Mouse (Mus musculus) brain, embryonic 14.5 days (tissue): ENCODE measurements at regions not wholly inside any gene's neighbourhood (a gene's known extent, or its start where the extent isn't known, plus 50 kb on each side); places are given as distances from the start of the nearest gene placed in this dataset.

Experiments
- CTCF ChIP-seq: fragments of 200-500 bp; IDR thresholded peaks from 2 replicates; pipeline ENCODE4 v1.5.1; 2012; ENCODE audit warnings: inconsistent platforms, mild to moderate bottlenecking, moderate library complexity, borderline replicate concordance; ENCODE audit not compliant: insufficient read depth, insufficient read length; ENCODE audit errors: extremely low read depth
- POLR2A ChIP-seq: fragments of 200-500 bp; IDR thresholded peaks from 2 replicates; pipeline ENCODE4 v1.6.1; 2012; ENCODE audit warnings: mild to moderate bottlenecking, inconsistent platforms, borderline replicate concordance; ENCODE audit not compliant: poor library complexity, insufficient read depth, insufficient read length, severe bottlenecking; ENCODE audit errors: extremely low read depth

GRCm38 (mm10) chr12:11603946-11604345 is 148.1 kb downstream of the Rad51ap2 start:
- TF ChIP-seq CTCF (no peak), POLR2A (no peak)
